Mouse (Mus musculus): ENCODE results near the gene Foxl2. TPM values are rescaled to one million over a fixed set of nuclear protein-coding genes. Genes with fewer than 3 reads are reported as not detected.

The Foxl2 gene
- total RNA-seq (2015; ENCODE audit: low replicate concordance) (not detected in 2 replicates), total RNA-seq (2017; ENCODE audit: low replicate concordance) (not detected in 2 replicates)

GRCm38 (mm10) chr9:98955103-98955715, at the start of gene Foxl2:
Foxl2 (plus strand) TSS chr9:98955288.
- ATAC-seq (replicated peaks; ENCODE audit: low FRiP score, poor library complexity, severe bottlenecking) = no peak

GRCm38 (mm10) chr9:98920629-98921523, 34.2 kb upstream of the Foxl2 start:
- no peak for ATAC-seq (replicated peaks; ENCODE audit: low FRiP score, poor library complexity, severe bottlenecking)

- no peak for ATAC-seq (replicated peaks; ENCODE audit: low FRiP score, poor library complexity, severe bottlenecking)
Observed at GRCm38 (mm10) chr9:98923119-98923518, 32.0 kb upstream of the Foxl2 start.

DNA sequence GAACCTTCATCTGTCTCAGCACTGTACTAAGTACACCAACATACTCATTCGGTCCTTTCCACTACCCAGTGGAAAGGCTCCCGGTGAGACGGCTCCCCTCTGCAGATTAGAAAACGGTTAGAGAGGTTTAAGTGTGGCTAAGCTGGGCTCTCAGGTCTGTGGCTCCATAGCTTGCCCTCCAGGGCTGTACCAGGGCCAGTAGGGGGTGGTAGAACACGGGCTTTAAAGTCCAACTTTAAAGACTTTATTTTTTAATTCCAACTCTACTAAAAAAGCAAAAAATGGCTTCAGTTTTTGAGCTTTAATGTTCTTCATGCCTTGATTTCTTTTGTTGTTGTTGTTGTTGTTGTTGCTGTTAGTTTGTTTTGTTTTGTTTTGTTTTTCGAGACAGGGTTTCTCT, 30.9 kb upstream of the Foxl2 start:
- no peak for ATAC-seq (replicated peaks; ENCODE audit: low FRiP score, poor library complexity, severe bottlenecking)

GRCm38 (mm10) chr9:98929496-98929895, 25.6 kb upstream of the Foxl2 start:
- no peak for ATAC-seq (replicated peaks; ENCODE audit: low FRiP score, poor library complexity, severe bottlenecking)

- ATAC-seq (replicated peaks; ENCODE audit: low FRiP score, poor library complexity, severe bottlenecking) = no peak
Observed at GRCm38 (mm10) chr9:98932931-98933330, 22.2 kb upstream of the Foxl2 start.

DNA sequence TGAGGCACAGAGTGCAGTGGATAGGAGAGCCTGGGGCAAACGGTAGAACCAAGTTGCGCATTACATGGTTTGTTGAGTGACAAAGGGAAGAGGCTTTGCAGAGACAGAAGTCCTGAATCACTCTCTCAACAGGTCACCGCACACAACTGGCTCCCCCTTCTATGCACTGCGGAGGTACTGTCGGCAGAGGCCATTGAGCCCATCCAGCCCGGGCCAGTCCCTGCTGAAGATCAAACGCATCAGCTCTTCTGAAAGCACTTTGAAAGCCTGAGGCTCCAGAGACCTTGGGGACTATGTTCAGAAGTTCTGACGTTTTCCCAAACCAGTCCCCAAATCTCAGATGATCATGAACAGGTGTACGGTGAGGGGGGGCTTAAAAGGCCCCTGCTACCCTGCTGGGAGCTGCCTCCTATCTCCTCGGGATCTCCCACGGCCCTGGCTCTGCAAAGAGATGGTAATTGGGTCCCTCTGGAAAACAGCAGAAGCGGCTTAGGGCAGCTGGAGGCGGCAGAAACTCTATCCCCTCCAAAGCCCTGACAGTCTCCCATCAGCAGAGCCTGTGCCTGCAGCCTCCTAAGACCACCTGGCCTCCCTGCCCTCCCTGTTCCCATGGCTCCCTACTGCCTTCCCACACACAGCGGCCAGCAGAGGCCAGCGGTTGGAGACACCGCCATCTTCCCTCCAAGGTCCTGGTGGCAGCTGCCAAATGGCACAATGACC, 19.7 kb upstream of the Foxl2 start:
- no peak for ATAC-seq (replicated peaks; ENCODE audit: low FRiP score, poor library complexity, severe bottlenecking)

DNA sequence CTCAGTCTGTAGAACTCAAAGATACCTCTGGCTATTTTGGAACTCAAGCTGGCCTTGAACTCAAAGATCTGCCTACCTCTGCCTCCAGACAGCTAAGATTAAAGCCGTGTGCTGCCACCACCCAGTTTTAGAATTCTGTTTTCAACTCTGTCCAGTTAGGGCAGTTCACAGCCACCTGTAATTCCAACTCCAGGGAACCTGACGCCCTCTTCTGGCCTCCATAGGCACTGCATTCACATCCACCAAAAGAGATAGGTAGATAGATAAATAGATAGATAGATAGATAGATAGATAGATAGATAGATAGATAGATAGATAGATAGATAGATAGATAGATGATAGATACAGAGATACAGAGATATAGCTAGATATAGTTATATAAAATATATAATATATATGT, 15.8 kb upstream of the Foxl2 start:
- ATAC-seq (replicated peaks; ENCODE audit: low FRiP score, poor library complexity, severe bottlenecking) = no peak

- ATAC-seq (replicated peaks; ENCODE audit: low FRiP score, poor library complexity, severe bottlenecking) = no peak
Observed at GRCm38 (mm10) chr9:98952171-98953050, 2.7 kb upstream of the Foxl2 start.

GRCm38 (mm10) chr9:98953291-98953690, 1.8 kb upstream of the Foxl2 start:
- ATAC-seq (replicated peaks; ENCODE audit: low FRiP score, poor library complexity, severe bottlenecking) = no peak

DNA sequence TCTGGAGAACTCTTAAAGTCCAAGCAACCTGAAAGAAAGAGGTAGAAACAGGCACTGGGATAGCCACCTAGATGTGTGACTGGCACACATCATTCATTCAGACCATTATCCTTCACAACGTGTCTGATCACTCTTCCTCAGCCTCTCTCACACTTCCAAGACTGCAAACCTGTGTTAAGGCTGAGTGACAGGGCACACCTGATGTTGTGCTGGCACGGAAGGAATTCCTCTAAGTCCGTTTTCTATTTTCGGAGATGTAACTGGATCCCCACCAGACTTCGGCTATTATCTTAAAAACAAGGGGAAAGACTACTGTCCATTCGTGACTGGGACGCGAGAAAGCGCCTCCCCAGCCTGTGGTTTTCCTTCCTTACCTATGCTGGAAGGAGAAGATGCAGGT, 1.3 kb upstream of the Foxl2 start:
- no peak for ATAC-seq (replicated peaks; ENCODE audit: low FRiP score, poor library complexity, severe bottlenecking)

GRCm38 (mm10) chr9:98954391-98955102, 541 bp upstream of the Foxl2 start:
- ATAC-seq (replicated peaks; ENCODE audit: low FRiP score, poor library complexity, severe bottlenecking) = no peak

DNA sequence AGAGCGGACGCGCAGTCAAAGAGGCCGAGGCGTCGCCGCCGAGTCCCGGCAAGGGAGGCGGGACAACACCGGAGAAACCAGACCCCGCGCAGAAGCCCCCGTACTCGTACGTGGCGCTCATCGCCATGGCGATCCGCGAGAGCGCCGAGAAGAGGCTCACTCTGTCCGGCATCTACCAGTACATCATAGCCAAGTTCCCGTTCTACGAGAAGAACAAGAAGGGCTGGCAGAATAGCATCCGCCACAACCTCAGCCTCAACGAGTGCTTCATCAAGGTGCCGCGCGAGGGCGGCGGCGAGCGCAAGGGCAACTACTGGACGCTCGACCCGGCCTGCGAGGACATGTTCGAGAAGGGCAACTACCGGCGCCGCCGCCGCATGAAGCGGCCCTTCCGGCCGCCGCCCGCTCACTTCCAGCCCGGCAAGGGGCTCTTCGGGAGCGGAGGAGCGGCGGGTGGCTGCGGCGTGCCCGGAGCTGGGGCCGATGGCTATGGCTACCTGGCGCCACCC, 682 bp downstream of the Foxl2 start:
- ATAC-seq (replicated peaks; ENCODE audit: low FRiP score, poor library complexity, severe bottlenecking) = no peak

GRCm38 (mm10) chr9:98956591-98957381, 1.7 kb downstream of the Foxl2 start:
- no peak for ATAC-seq (replicated peaks; ENCODE audit: low FRiP score, poor library complexity, severe bottlenecking)

DNA sequence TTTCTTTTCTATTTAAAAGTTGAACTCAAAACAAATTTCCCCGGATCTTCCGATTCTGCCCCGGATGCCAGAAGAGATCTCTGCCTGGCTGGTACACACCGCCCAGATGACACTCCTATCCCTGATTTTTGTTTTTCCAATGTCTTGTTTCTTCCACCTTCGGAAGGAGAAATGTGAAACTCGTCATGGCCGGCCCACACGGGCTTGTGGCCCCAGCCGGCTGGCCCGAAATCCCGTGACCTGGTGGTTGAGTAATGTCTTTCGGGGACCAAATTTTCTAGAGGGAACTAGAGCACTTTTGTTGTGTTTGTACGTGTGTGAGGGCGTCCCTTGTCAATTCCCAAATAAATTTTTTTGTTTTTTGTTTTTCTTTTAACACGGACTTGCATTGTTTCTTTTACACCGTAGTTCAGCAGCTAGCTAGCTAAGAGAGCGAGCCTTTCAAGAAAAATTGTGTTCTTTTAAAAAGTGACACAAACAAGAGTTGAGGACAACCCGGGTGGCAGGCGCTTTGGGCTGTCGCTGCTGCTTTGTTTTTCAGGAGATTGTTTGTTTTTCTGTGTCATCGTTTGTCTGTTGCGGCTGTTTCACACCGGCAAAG, 2.8 kb downstream of the Foxl2 start:
- ATAC-seq (replicated peaks; ENCODE audit: low FRiP score, poor library complexity, severe bottlenecking) = no peak

- no peak for ATAC-seq (replicated peaks; ENCODE audit: low FRiP score, poor library complexity, severe bottlenecking)
Observed at GRCm38 (mm10) chr9:98958628-98959027, 3.5 kb downstream of the Foxl2 start.

DNA sequence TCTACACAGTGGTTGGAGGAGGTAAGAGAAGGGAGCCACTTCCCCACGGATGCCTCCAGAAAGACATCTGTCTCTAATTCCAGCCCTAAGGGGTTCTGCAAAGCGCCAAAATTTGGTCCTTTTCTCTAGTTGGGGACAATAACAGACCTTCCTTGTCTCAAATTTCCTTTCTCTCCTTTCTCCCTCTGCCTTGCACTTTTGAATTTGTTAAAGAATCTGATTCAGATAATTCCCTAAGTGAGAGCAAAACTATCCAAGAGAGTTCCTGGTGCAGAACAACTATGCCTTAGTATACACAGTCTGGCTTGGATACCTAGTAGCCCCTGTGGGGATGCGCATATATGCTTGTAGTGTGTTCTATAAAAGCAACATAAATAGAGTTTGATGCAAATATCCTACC, 4.8 kb downstream of the Foxl2 start:
- ATAC-seq (replicated peaks; ENCODE audit: low FRiP score, poor library complexity, severe bottlenecking) = no peak

DNA sequence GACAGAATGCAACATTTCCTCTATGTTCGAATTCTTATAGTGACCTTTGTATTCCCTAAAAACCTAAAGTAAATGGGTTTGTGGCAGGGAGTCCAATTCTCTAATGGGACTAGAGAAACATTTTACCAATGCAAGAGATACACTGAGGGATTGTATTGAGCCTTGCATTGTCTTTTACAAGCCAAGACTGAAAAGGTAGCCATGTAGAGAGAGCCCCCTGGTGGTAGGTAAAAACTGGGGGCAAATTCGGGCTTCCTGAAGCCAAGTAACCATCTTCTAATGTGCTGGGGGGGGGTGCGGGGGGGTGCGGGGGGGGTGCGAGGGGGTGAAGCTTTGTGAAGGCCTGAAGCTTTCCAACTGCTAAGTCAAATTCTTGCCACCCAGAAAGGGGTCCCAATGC, 5.3 kb downstream of the Foxl2 start:
- ATAC-seq (replicated peaks; ENCODE audit: low FRiP score, poor library complexity, severe bottlenecking) = no peak
